Mouse (Mus musculus) left cerebral cortex, adult 11 months (tissue): ENCODE results near the gene Hoxc11.

ENCODE experiments used
- DNase-seq: peaks from one replicate; pipeline ENCODE4 v3.0.0; 2022; ENCODE audit warnings: low spot score

Hoxc11 gene

GRCm38 (mm10) chr15:102965003-102965891 lies 11.0 kb downstream of the Hoxc11 start:
- DNase-seq: no peak

GRCm38 (mm10) chr15:102965892-102966775 lies 11.9 kb downstream of the Hoxc11 start:
- DNase-seq: no peak

- DNase-seq: no peak
Measured at GRCm38 (mm10) chr15:102966776-102967311, 12.6 kb downstream of the Hoxc11 start, which contains the start of gene Hoxc10. Gene Hoxc10, plus strand, starts transcription at chr15:102966796.

- no peak for DNase-seq
Measured at GRCm38 (mm10) chr15:102967312-102967510, 13.0 kb downstream of the Hoxc11 start, which contains the start of gene Hoxc5. Gene Hoxc5, plus strand, starts transcription at chr15:102967443.

- no peak for DNase-seq
Measured at GRCm38 (mm10) chr15:102967511-102968397, 13.5 kb downstream of the Hoxc11 start.

GRCm38 (mm10) chr15:102969296-102969695 lies 15.1 kb downstream of the Hoxc11 start:
- DNase-seq: no peak

- no peak for DNase-seq
Measured at GRCm38 (mm10) chr15:102970740-102971139, 16.5 kb downstream of the Hoxc11 start.

GRCm38 (mm10) chr15:102972254-102972653 lies 18.0 kb downstream of the Hoxc11 start:
- no peak for DNase-seq

GRCm38 (mm10) chr15:102972753-102973152 lies 18.5 kb downstream of the Hoxc11 start:
- DNase-seq: no peak

GRCm38 (mm10) chr15:102975034-102975433 lies 20.8 kb downstream of the Hoxc11 start:
- DNase-seq: no peak

GRCm38 (mm10) chr15:102975688-102976111 lies 21.5 kb downstream of the Hoxc11 start:
- no peak for DNase-seq

- DNase-seq: no peak
Measured at GRCm38 (mm10) chr15:102976171-102976570, 21.9 kb downstream of the Hoxc11 start, which contains the start of gene Hoxc9. Gene Hoxc9, plus strand, starts transcription at chr15:102976439.

- DNase-seq: no peak
Measured at GRCm38 (mm10) chr15:102976631-102977422, 22.6 kb downstream of the Hoxc11 start.

- DNase-seq: no peak
Measured at GRCm38 (mm10) chr15:102977423-102977974, 23.3 kb downstream of the Hoxc11 start.

GRCm38 (mm10) chr15:102978615-102979515 lies 24.6 kb downstream of the Hoxc11 start:
- DNase-seq: no peak

- DNase-seq: no peak
Measured at GRCm38 (mm10) chr15:102979936-102980335, 25.7 kb downstream of the Hoxc11 start.

- no peak for DNase-seq
Measured at GRCm38 (mm10) chr15:102980352-102980751, 26.1 kb downstream of the Hoxc11 start.

- no peak for DNase-seq
Measured at GRCm38 (mm10) chr15:102980912-102981311, 26.7 kb downstream of the Hoxc11 start.
